Mouse (Mus musculus): Measurements from ENCODE around the gene Kng1.
"Not testable (repeated sequence)": the region's sequence is repeated elsewhere in the genome, so short reads cannot be mapped to it uniquely, and the experiment has no call there.

The Kng1 gene

GRCm38 (mm10) chr16:23057668-23058447, at the start of gene Kng1:
Gene Kng1 (plus strand): TSS chr16:23057865.
- not testable (repeated sequence) for DNase-seq

GRCm38 (mm10) chr16:23013786-23014185, 43.9 kb upstream of the Kng1 start:
- not testable (repeated sequence) for DNase-seq

GRCm38 (mm10) chr16:23014645-23015044, 43.0 kb upstream of the Kng1 start:
- DNase-seq: not testable (repeated sequence)

GRCm38 (mm10) chr16:23020571-23020970, 37.1 kb upstream of the Kng1 start:
- DNase-seq: not testable (repeated sequence)

GRCm38 (mm10) chr16:23025111-23025510, 32.6 kb upstream of the Kng1 start:
- no peak for DNase-seq

- DNase-seq: no peak
Measured at GRCm38 (mm10) chr16:23026582-23026981, 31.1 kb upstream of the Kng1 start.

- DNase-seq: not testable (repeated sequence)
Measured at GRCm38 (mm10) chr16:23027341-23027740, 30.3 kb upstream of the Kng1 start.

GRCm38 (mm10) chr16:23028966-23029600, 28.6 kb upstream of the Kng1 start, which contains the start of gene Kng2:
Gene Kng2 (minus strand): TSS chr16:23029482.
- DNase-seq: not testable (repeated sequence)

GRCm38 (mm10) chr16:23030673-23031435, 26.8 kb upstream of the Kng1 start:
- DNase-seq: no peak

- no peak for DNase-seq
Measured at GRCm38 (mm10) chr16:23033673-23034072, 24.0 kb upstream of the Kng1 start.

- DNase-seq: no peak
Measured at GRCm38 (mm10) chr16:23037744-23038143, 19.9 kb upstream of the Kng1 start.

- no peak for DNase-seq
Measured at GRCm38 (mm10) chr16:23039281-23039680, 18.4 kb upstream of the Kng1 start.

GRCm38 (mm10) chr16:23040876-23041275, 16.8 kb upstream of the Kng1 start:
- no peak for DNase-seq

GRCm38 (mm10) chr16:23046319-23046718, 11.3 kb upstream of the Kng1 start:
- DNase-seq: peak; percentile 40

- not testable (repeated sequence) for DNase-seq
Measured at GRCm38 (mm10) chr16:23059630-23060029, 2.0 kb downstream of the Kng1 start.

GRCm38 (mm10) chr16:23060781-23061325, 3.2 kb downstream of the Kng1 start:
- not testable (repeated sequence) for DNase-seq

GRCm38 (mm10) chr16:23077516-23077915, 19.9 kb downstream of the Kng1 start:
- not testable (repeated sequence) for DNase-seq

- DNase-seq: not testable (repeated sequence)
Measured at GRCm38 (mm10) chr16:23087159-23087558, 29.5 kb downstream of the Kng1 start.

GRCm38 (mm10) chr16:23087712-23088111, 30.0 kb downstream of the Kng1 start:
- peak; percentile 38 for DNase-seq

GRCm38 (mm10) chr16:23088491-23088890, 30.8 kb downstream of the Kng1 start:
- not testable (repeated sequence) for DNase-seq

- not testable (repeated sequence) for DNase-seq
Measured at GRCm38 (mm10) chr16:23091345-23091744, 33.7 kb downstream of the Kng1 start.

- DNase-seq: no peak
Measured at GRCm38 (mm10) chr16:23093321-23093953, 35.8 kb downstream of the Kng1 start.
